Mouse (Mus musculus): Measurements from ENCODE around the gene Rgs6. TPM values are rescaled to one million over a fixed set of nuclear protein-coding genes. Genes with fewer than 3 reads are reported as not detected.

Rgs6 gene
- polyA plus RNA-seq, 2 experiments: 0.07 to 0.20 TPM

DNA sequence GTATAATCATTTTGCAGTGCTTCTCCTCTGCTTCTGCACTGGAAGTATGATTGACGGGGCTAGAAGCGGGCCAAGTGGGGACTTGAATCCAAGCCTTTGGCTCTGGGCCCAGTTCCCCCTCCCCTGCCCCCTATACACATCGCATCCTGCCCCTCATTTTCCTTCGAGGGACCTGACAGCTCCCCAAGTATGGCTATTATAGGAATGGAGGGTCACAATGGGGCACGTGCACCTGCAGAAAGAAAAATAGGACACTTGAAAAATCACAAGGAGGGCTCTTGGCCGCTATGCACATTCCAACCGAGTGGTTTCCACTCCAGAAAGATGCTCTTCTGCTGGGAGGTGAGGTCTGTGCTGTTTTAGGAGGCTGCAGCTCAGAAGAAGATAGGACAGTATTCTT is 538.8 kb downstream of the Rgs6 start:
- no peaks in the 10 kb centered on the region for H3K27me3 ChIP-seq (ENCODE audit: control insufficient read depth, insufficient read depth, low read length)
- no peak overlapping the region for H3K4me2 ChIP-seq (ENCODE audit: low read depth)
- no peak for DNase-seq (ENCODE audit: low read depth in 3 of 3, low spot score in 3 of 3)
- H3K36me3 ChIP-seq (replicated peaks; ENCODE audit: control insufficient read depth, insufficient read depth, low read depth): no peaks in the 10 kb centered on the region
- no peaks in the 10 kb centered on the region for H3K9me3 ChIP-seq (ENCODE audit: control insufficient read depth, low read length)
- 58% methylated on average over 7 of the region's 7 CpGs for WGBS (ENCODE audit: insufficient replicate concordance)
- peaks cover 0 to 4% of the 10 kb centered on the region in 2 experiments; a peak in 1 of 4 replicates for H3K4me1 ChIP-seq (replicated peaks; ENCODE audit: control insufficient read depth in 2 of 2, insufficient read depth in 2 of 2, low read length in 1 of 2)
- TF ChIP-seq CTCF (IDR thresholded peaks at IDR 0.05; ENCODE audit: low read depth) (no peak), EP300 (IDR thresholded peaks at IDR 0.05; ENCODE audit: low read depth) (no peak)
- H3K27ac ChIP-seq: no peak overlapping the region
- H3K9ac ChIP-seq (replicated peaks): no peak overlapping the region
- ATAC-seq (ENCODE audit: insufficient read depth): no peak
- H3K4me3 ChIP-seq (ENCODE audit: insufficient read depth in 1 of 2, low read depth in 2 of 2, low read length in 2 of 2): no peak overlapping the region

DNA sequence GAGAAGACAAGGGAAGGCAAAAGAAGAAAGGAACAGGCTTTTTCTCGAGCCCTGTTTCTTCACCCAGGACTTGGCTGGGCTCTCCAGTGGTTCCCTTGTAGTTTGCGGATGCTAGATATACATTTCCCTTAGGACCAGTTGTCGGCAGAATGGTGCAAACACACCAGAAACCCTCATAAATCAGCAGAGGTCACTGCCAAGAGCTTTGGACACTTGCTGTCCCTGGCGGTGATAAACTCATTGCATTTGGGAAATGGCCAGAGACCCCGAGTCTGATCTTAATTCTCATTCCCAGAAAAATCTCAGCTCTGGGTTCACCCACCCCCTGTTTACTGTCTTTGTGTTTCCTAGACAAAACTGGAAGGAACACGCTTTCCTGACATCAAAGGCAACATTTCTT is 539.9 kb downstream of the Rgs6 start:
- H3K9ac ChIP-seq (replicated peaks): no peak overlapping the region
- DNase-seq (ENCODE audit: low read depth in 3 of 3, low spot score in 3 of 3) (no peak), ATAC-seq (ENCODE audit: insufficient read depth) (no peak)
- H3K27me3 ChIP-seq (ENCODE audit: control insufficient read depth, insufficient read depth, low read length): no peaks in the 10 kb centered on the region
- H3K9me3 ChIP-seq (ENCODE audit: control insufficient read depth, low read length): no peaks in the 10 kb centered on the region
- H3K4me3 ChIP-seq (ENCODE audit: insufficient read depth in 1 of 2, low read depth in 2 of 2, low read length in 2 of 2): no peak overlapping the region
- no peak overlapping the region for H3K27ac ChIP-seq
- H3K36me3 ChIP-seq (replicated peaks; ENCODE audit: control insufficient read depth, insufficient read depth, low read depth): no peaks in the 10 kb centered on the region
- TF ChIP-seq CTCF (IDR thresholded peaks at IDR 0.05; ENCODE audit: low read depth): no peak
- TF ChIP-seq EP300 (IDR thresholded peaks at IDR 0.05; ENCODE audit: low read depth): no peak
- 44% methylated on average over 6 of the region's 6 CpGs for WGBS (ENCODE audit: insufficient replicate concordance)
- H3K4me2 ChIP-seq (ENCODE audit: low read depth): no peak overlapping the region
- H3K4me1 ChIP-seq (replicated peaks; ENCODE audit: control insufficient read depth in 2 of 2, insufficient read depth in 2 of 2, low read length in 1 of 2): peaks cover 0 to 4% of the 10 kb centered on the region in 2 experiments; a peak in 1 of 4 replicates

DNA sequence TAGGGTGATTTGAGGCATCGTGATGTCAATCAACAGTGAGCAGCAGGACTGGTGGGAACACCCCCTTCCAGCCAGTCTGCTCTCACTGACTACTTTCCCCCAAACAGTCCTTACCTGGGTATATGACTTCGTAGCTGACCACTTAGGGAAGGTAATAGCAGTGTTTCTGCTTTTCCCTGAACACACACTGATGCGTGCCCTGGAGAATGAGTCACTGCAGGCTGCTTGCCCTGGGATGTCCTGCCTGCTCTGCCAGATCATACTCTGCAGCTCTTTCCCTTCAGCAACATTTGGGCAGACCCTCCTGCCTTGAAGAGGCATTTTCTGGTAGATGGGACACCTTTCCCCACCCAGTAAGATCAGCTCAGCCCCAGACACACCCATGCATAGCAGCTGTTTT is 540.5 kb downstream of the Rgs6 start:
- Histone ChIP-seq H3K36me3 (replicated peaks; ENCODE audit: control insufficient read depth, insufficient read depth, low read depth) (no peaks in the 10 kb centered on the region), H3K4me2 (ENCODE audit: low read depth) (no peak overlapping the region), H3K9ac (replicated peaks) (no peak overlapping the region), H3K9me3 (ENCODE audit: control insufficient read depth, low read length) (no peaks in the 10 kb centered on the region), H3K4me3 (ENCODE audit: insufficient read depth in 1 of 2, low read depth in 2 of 2, low read length in 2 of 2) (no peak overlapping the region), H3K4me1 (replicated peaks; ENCODE audit: control insufficient read depth in 2 of 2, insufficient read depth in 2 of 2, low read length in 1 of 2) (peaks cover 0 to 4% of the 10 kb centered on the region in 2 experiments; a peak in 1 of 4 replicates), H3K27me3 (ENCODE audit: control insufficient read depth, insufficient read depth, low read length) (no peaks in the 10 kb centered on the region; the same call in 1 of the 2 replicates), H3K27ac (no peak overlapping the region)
- DNase-seq (ENCODE audit: low read depth in 3 of 3, low spot score in 3 of 3) (no peak), ATAC-seq (ENCODE audit: insufficient read depth) (no peak)
- TF ChIP-seq EP300 (IDR thresholded peaks at IDR 0.05; ENCODE audit: low read depth) (no peak), CTCF (IDR thresholded peaks at IDR 0.05; ENCODE audit: low read depth) (no peak)
- WGBS (ENCODE audit: insufficient replicate concordance): 62% methylated on average over 3 of the region's 3 CpGs

DNA sequence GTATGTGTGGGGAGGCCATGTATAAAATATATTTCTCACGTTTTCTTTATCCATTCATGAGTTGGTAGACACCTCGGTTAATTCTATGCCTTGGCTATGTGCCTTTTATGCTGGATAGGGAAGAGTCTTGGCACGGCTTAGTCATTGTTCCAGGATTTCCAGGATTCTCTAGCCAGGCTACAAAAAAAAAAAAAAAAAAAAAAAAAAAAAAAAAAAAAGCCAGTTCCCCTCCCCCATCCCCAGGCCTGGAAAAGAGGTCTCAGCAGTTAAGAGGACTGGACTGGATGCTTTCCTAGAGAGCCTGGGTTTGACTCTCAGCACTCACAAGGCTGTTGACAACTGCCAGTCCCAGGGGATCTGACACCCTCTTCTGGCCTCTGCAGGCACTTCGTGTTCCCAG is 543.3 kb downstream of the Rgs6 start:
- no peak overlapping the region for H3K27ac ChIP-seq
- H3K9ac ChIP-seq (replicated peaks): no peak overlapping the region
- DNase-seq (ENCODE audit: low read depth in 3 of 3, low spot score in 3 of 3) (no peak), ATAC-seq (ENCODE audit: insufficient read depth) (no peak)
- TF ChIP-seq EP300 (IDR thresholded peaks at IDR 0.05; ENCODE audit: low read depth) (no peak), CTCF (IDR thresholded peaks at IDR 0.05; ENCODE audit: low read depth) (no peak)
- no peaks in the 10 kb centered on the region; the same call in 1 of the 2 replicates for H3K27me3 ChIP-seq (ENCODE audit: control insufficient read depth, insufficient read depth, low read length)
- no peaks in the 10 kb centered on the region for H3K9me3 ChIP-seq (ENCODE audit: control insufficient read depth, low read length)
- 66% methylated on average over 4 of the region's 4 CpGs for WGBS (ENCODE audit: insufficient replicate concordance)
- no peaks in the 10 kb centered on the region for H3K36me3 ChIP-seq (replicated peaks; ENCODE audit: control insufficient read depth, insufficient read depth, low read depth)
- no peak overlapping the region for H3K4me3 ChIP-seq (ENCODE audit: insufficient read depth in 1 of 2, low read depth in 2 of 2, low read length in 2 of 2)
- no peaks in the 10 kb centered on the region for H3K4me1 ChIP-seq (replicated peaks; ENCODE audit: control insufficient read depth in 2 of 2, insufficient read depth in 2 of 2, low read length in 1 of 2)
- H3K4me2 ChIP-seq (ENCODE audit: low read depth): no peak overlapping the region

DNA sequence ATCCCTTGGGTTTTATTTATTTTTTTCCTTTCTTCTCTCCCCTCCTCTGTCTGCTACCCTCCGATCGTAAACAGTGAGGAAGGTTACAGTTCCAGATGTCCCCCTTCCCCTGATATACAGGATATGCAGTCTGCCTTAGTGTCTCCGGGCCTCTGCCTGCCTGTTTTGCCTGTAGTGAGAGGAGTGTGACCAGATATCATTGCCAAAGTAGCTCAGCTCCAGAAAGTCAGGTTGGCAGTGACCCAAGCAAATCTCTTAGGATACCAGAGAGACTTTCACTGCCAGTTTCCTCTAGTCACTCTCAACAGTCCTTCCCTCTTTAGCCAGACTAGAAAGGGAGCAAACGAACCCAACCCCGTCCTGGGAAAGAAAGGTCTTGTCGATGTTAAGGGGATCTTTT is 545.7 kb downstream of the Rgs6 start:
- no peak overlapping the region for H3K4me3 ChIP-seq (ENCODE audit: insufficient read depth in 1 of 2, low read depth in 2 of 2, low read length in 2 of 2)
- ATAC-seq (ENCODE audit: insufficient read depth) (no peak), DNase-seq (ENCODE audit: low read depth in 3 of 3, low spot score in 3 of 3) (no peak)
- TF ChIP-seq EP300 (IDR thresholded peaks at IDR 0.05; ENCODE audit: low read depth): no peak
- TF ChIP-seq CTCF (IDR thresholded peaks at IDR 0.05; ENCODE audit: low read depth): no peak
- H3K9me3 ChIP-seq (ENCODE audit: control insufficient read depth, low read length): no peaks in the 10 kb centered on the region
- no peaks in the 10 kb centered on the region for H3K36me3 ChIP-seq (replicated peaks; ENCODE audit: control insufficient read depth, insufficient read depth, low read depth)
- no peak overlapping the region for H3K27ac ChIP-seq
- no peaks in the 10 kb centered on the region; the same call in 1 of the 2 replicates for H3K27me3 ChIP-seq (ENCODE audit: control insufficient read depth, insufficient read depth, low read length)
- no peak overlapping the region for H3K9ac ChIP-seq (replicated peaks)
- no peak overlapping the region for H3K4me2 ChIP-seq (ENCODE audit: low read depth)
- WGBS (ENCODE audit: insufficient replicate concordance): 60% methylated on average over 6 of the region's 6 CpGs
- no peaks in the 10 kb centered on the region for H3K4me1 ChIP-seq (replicated peaks; ENCODE audit: control insufficient read depth in 2 of 2, insufficient read depth in 2 of 2, low read length in 1 of 2)

Data from liver, embryonic 14.5 days (tissue).